Mouse (Mus musculus) liver, adult 2 months (tissue): ENCODE measurements around the gene Hist1h3d.

Experiments used
- CTCF ChIP-seq: fragments of 200-500 bp; IDR thresholded peaks from 2 replicates; pipeline ENCODE4 v1.5.1; 2011; ENCODE audit warnings: low read depth, low read length, control low read depth
- POLR2A ChIP-seq: fragments of 200-500 bp; IDR thresholded peaks from 2 replicates; pipeline ENCODE4 v1.6.1; 2011; ENCODE audit warnings: low read length, control low read depth; ENCODE audit not compliant: insufficient read depth; ENCODE audit errors: extremely low read depth

GRCm38 (mm10) chr13:23620056-23620732, 44.6 kb downstream of the Hist1h3d start:
- TF ChIP-seq CTCF, result no peak
- no peak for TF ChIP-seq POLR2A
